Mouse (Mus musculus) gastrocnemius, adult 2 months (tissue): Measurements from ENCODE around the gene Ucp2. TPM values are rescaled to one million over a fixed set of nuclear protein-coding genes. Genes with fewer than 3 reads are reported as not detected.
A peak's percentile ranks its signal among the peaks of the same experiment; 100 is the strongest.

Experiments used
- DNase-seq: peaks from one replicate; pipeline ENCODE4 v3.0.0; 2022
- H3K27ac ChIP-seq: fragments of 200-600 bp; 2 replicates; pipeline ENCODE4 v1.8.1; 2022; ENCODE audit warnings: mild to moderate bottlenecking
- H3K4me3 ChIP-seq: fragments of 200-600 bp; 2 replicates; pipeline ENCODE4 v1.8.1; 2022; ENCODE audit warnings: mild to moderate bottlenecking, moderate library complexity
- CTCF ChIP-seq: fragments of 200-600 bp; IDR thresholded peaks from 2 replicates; pipeline ENCODE4 v1.8.1; 2022; ENCODE audit warnings: antibody characterized with exemption, mild to moderate bottlenecking, moderate library complexity
- intact Hi-C: fragments of 180-260 bp; cut with DNase I; formaldehyde crosslinking; loops from one replicate; pipeline ENCODE4 v1.15.1; 2025
- total RNA-seq, 2 experiments: library from RNA; stranded (reverse); gene quantifications; 2 replicates each; pipeline ENCODE4 v1.2.3; 2021

Gene Ucp2
- total RNA-seq, 2 experiments from 2014 or later = 17.4 to 27.2 TPM

- DNase-seq = no peak
- H3K4me3 ChIP-seq = no peak overlapping the region
- intact Hi-C loops = no loop called here
- no peak overlapping the region for H3K27ac ChIP-seq
- TF ChIP-seq CTCF = no peak
Observed at GRCm38 (mm10) chr7:100500276-100500977, 7.3 kb downstream of the Ucp2 start.

- Histone ChIP-seq H3K4me3 (no peak overlapping the region), H3K27ac (no peak overlapping the region)
- TF ChIP-seq CTCF = no peak
- intact Hi-C loops = no loop called here
- no peak for DNase-seq
Observed at GRCm38 (mm10) chr7:100501027-100501843, 8.1 kb downstream of the Ucp2 start.

- no peak for DNase-seq
- Histone ChIP-seq H3K4me3 (no peak overlapping the region), H3K27ac (no peak overlapping the region)
- intact Hi-C loops = no loop called here
- no peak for TF ChIP-seq CTCF
Observed at GRCm38 (mm10) chr7:100501844-100502373, 8.8 kb downstream of the Ucp2 start.

GRCm38 (mm10) chr7:100502374-100502922, 9.3 kb downstream of the Ucp2 start:
- intact Hi-C loops = no loop called here
- Histone ChIP-seq H3K27ac (no peak overlapping the region), H3K4me3 (no peak overlapping the region)
- TF ChIP-seq CTCF = no peak
- DNase-seq = no peak

- Histone ChIP-seq H3K4me3 (no peak overlapping the region), H3K27ac (no peak overlapping the region)
- TF ChIP-seq CTCF = no peak
- intact Hi-C loops = no loop called here
- DNase-seq = no peak
Observed at GRCm38 (mm10) chr7:100503076-100503475, 9.9 kb downstream of the Ucp2 start.

GRCm38 (mm10) chr7:100504740-100505487, 11.8 kb downstream of the Ucp2 start:
- H3K4me3 ChIP-seq = no peak overlapping the region
- no peak overlapping the region for H3K27ac ChIP-seq
- TF ChIP-seq CTCF = no peak
- intact Hi-C loops = no loop called here
- DNase-seq = peak; percentile 10

- no peak for TF ChIP-seq CTCF
- no peak overlapping the region for H3K4me3 ChIP-seq
- intact Hi-C loops = no loop called here
- peak; percentile 10 for DNase-seq
- no peak overlapping the region for H3K27ac ChIP-seq
Observed at GRCm38 (mm10) chr7:100506494-100506893, 13.4 kb downstream of the Ucp2 start.

- no peak for TF ChIP-seq CTCF
- no peak overlapping the region for H3K4me3 ChIP-seq
- intact Hi-C loops = no loop called here
- DNase-seq = peak; percentile 15
- H3K27ac ChIP-seq = no peak overlapping the region
Observed at GRCm38 (mm10) chr7:100508670-100509069, 15.5 kb downstream of the Ucp2 start.

GRCm38 (mm10) chr7:100511602-100512001, 18.5 kb downstream of the Ucp2 start:
- H3K4me3 ChIP-seq = no peak overlapping the region
- no peak for TF ChIP-seq CTCF
- DNase-seq = peak; percentile 12
- intact Hi-C loops = no loop called here
- no peak overlapping the region for H3K27ac ChIP-seq

- intact Hi-C loops = no loop called here
- Histone ChIP-seq H3K27ac (no peak within 1 kb of the TSS), H3K4me3 (no peak within 1 kb of the TSS)
- TF ChIP-seq CTCF = no peak
- peak; percentile 9 for DNase-seq
Observed at GRCm38 (mm10) chr7:100514573-100514972, 21.4 kb downstream of the Ucp2 start, which contains the start of gene Dnajb13. Gene Dnajb13, minus strand, starts transcription at chr7:100514960.

GRCm38 (mm10) chr7:100520204-100520603, 27.1 kb downstream of the Ucp2 start:
- no peak overlapping the region for H3K4me3 ChIP-seq
- H3K27ac ChIP-seq = no peak overlapping the region
- TF ChIP-seq CTCF = no peak
- intact Hi-C loops = loop anchor here (2.0 to 10.0 kb wide), 3 partner anchors 117 to 275 kb away; partner anchors contain the start of gene Plekhb1
- no peak for DNase-seq

GRCm38 (mm10) chr7:100520663-100521285, 27.6 kb downstream of the Ucp2 start:
- peak; percentile 99 for TF ChIP-seq CTCF
- peak; percentile 88 for DNase-seq
- intact Hi-C loops = loop anchor here (2.0 to 10.0 kb wide), 3 partner anchors 116 to 274 kb away; partner anchors contain the start of gene Plekhb1

More at GRCm38 (mm10) chr7:100520663-100521285, 27.6 kb downstream of the Ucp2 start:
- H3K27ac ChIP-seq = no peak overlapping the region
- peak overlapping the region; percentile 26; the same call in 1 of the 2 replicates for H3K4me3 ChIP-seq
